ENCODE assay signal across 8 mouse cellular contexts in genomic region chr4:56070664-56071334, GRCm38 (mm10).
DNase-seq lines count a peak whose midpoint lies in the region; ATAC-seq and TF ChIP-seq lines count a peak whose summit lies in the region.

No protein-coding gene starts in this region.

- DNase-seq in forebrain, postnatal 0 days: peak; percentile 72
- DNase-seq in forebrain, embryonic 11.5 days (ENCODE audit: low spot score): no peak
- peak; percentile 61 for DNase-seq in CD4-positive, CD25-positive, alpha-beta regulatory T cell, adult 2 months (ENCODE audit: low read depth, low spot score)
- peak; percentile 59 to 63 for DNase-seq in cerebellum, postnatal 36 days
- DNase-seq in kidney, postnatal 10 days: peak; percentile 73
- DNase-seq in lung, postnatal 25 days (ENCODE audit: low spot score): peak; percentile 75
- no peak for DNase-seq in embryo, embryonic 9.5 days (ENCODE audit: extremely low spot score)
- DNase-seq in retina, postnatal 1 day: no peak

- no peak for ATAC-seq in forebrain, postnatal 0 days
- ATAC-seq in forebrain, embryonic 11.5 days (replicated peaks; ENCODE audit: low FRiP score): no peak

- H3K9ac ChIP-seq in forebrain, postnatal 0 days: no peak overlapping the region
- H3K9ac ChIP-seq in forebrain, embryonic 11.5 days (ENCODE audit: low read length): no peak overlapping the region

- no peaks in the 10 kb centered on the region for H3K27me3 ChIP-seq in forebrain, postnatal 0 days (ENCODE audit: insufficient read depth, low read length)
- no peaks in the 10 kb centered on the region for H3K27me3 ChIP-seq in forebrain, embryonic 11.5 days (ENCODE audit: control insufficient read depth, insufficient read depth, low read length)

- TF ChIP-seq CTCF in forebrain, postnatal 0 days (IDR thresholded peaks at IDR 0.05; ENCODE audit: low read depth): no peak

- H3K4me3 ChIP-seq in forebrain, postnatal 0 days (ENCODE audit: low read depth, low read length): no peak overlapping the region
- no peak overlapping the region for H3K4me3 ChIP-seq in forebrain, embryonic 11.5 days (ENCODE audit: low read depth, low read length)

- no peak overlapping the region for H3K27ac ChIP-seq in forebrain, postnatal 0 days (ENCODE audit: low read depth, low read length)
- H3K27ac ChIP-seq in forebrain, embryonic 11.5 days (ENCODE audit: low read depth, low read length): no peak overlapping the region

- no peak overlapping the region for H3K4me2 ChIP-seq in forebrain, postnatal 0 days (ENCODE audit: low read depth)
- no peak overlapping the region for H3K4me2 ChIP-seq in forebrain, embryonic 11.5 days (ENCODE audit: low read depth, low read length, severe bottlenecking)

- no peaks in the 10 kb centered on the region for H3K36me3 ChIP-seq in forebrain, postnatal 0 days (ENCODE audit: insufficient read depth)
- no peaks in the 10 kb centered on the region for H3K36me3 ChIP-seq in forebrain, embryonic 11.5 days (ENCODE audit: control insufficient read depth, insufficient read depth, low read length)

- no peaks in the 10 kb centered on the region for H3K9me3 ChIP-seq in forebrain, postnatal 0 days (ENCODE audit: low read length)
- no peaks in the 10 kb centered on the region for H3K9me3 ChIP-seq in forebrain, embryonic 11.5 days (ENCODE audit: control insufficient read depth, low read length)

- no peaks in the 10 kb centered on the region for H3K4me1 ChIP-seq in forebrain, postnatal 0 days (ENCODE audit: insufficient read depth)
- H3K4me1 ChIP-seq in forebrain, embryonic 11.5 days (replicated peaks; ENCODE audit: control insufficient read depth, insufficient read depth, low read length): no peaks in the 10 kb centered on the region

- WGBS in forebrain, postnatal 0 days: 61% methylated on average over 6 of the region's 6 CpGs
- WGBS in forebrain, embryonic 11.5 days: 91% methylated on average over 6 of the region's 6 CpGs

Comparison
In these comparisons a context has a peak if more than half of its experiments do, and no peak if none do; other contexts are left out.
1. DNase-seq: peak in forebrain, postnatal 0 days (single experiment), CD4-positive, CD25-positive, alpha-beta regulatory T cell, adult 2 months (single experiment), cerebellum, postnatal 36 days (2 of 2), kidney, postnatal 10 days (single experiment) and lung, postnatal 25 days (single experiment); none in forebrain, embryonic 11.5 days (single experiment), embryo, embryonic 9.5 days (single experiment) and retina, postnatal 1 day (single experiment).